Mouse (Mus musculus) left cerebral cortex, adult 11 months (tissue): ENCODE results near the gene Met.

Source experiments
- DNase-seq: peaks from one replicate; pipeline ENCODE4 v3.0.0; 2022; ENCODE audit warnings: low spot score

Met gene

GRCm38 (mm10) chr6:17549645-17550044 lies 86.0 kb downstream of the Met start:
- DNase-seq, result no peak

- DNase-seq, result no peak
These were observed 90.7 kb downstream of the Met start for GRCm38 (mm10) chr6:17554263-17554662.

GRCm38 (mm10) chr6:17554757-17555156 lies 91.2 kb downstream of the Met start:
- DNase-seq, result no peak

- no peak for DNase-seq
These were observed 92.1 kb downstream of the Met start for GRCm38 (mm10) chr6:17555719-17556118.

- no peak for DNase-seq
These were observed 96.1 kb downstream of the Met start for GRCm38 (mm10) chr6:17559657-17560056.

GRCm38 (mm10) chr6:17561347-17561746 lies 97.7 kb downstream of the Met start:
- DNase-seq, result no peak

GRCm38 (mm10) chr6:17561886-17562285 lies 98.3 kb downstream of the Met start:
- no peak for DNase-seq

- DNase-seq, result no peak
These were observed 99.0 kb downstream of the Met start for GRCm38 (mm10) chr6:17562472-17563088.

- DNase-seq, result no peak
These were observed 105.2 kb downstream of the Met start for GRCm38 (mm10) chr6:17568702-17569352.

- DNase-seq, result no peak
These were observed 109.6 kb downstream of the Met start for GRCm38 (mm10) chr6:17573227-17573626.

- DNase-seq, result no peak
These were observed 110.1 kb downstream of the Met start for GRCm38 (mm10) chr6:17573732-17574131.

GRCm38 (mm10) chr6:17578092-17578760 lies 114.6 kb downstream of the Met start:
- DNase-seq, result no peak

GRCm38 (mm10) chr6:17580349-17580748 lies 116.7 kb downstream of the Met start:
- no peak for DNase-seq

- DNase-seq, result peak; percentile 2
These were observed 120.4 kb downstream of the Met start for GRCm38 (mm10) chr6:17583982-17584381.

- DNase-seq, result peak; percentile 61
These were observed 125.7 kb downstream of the Met start for GRCm38 (mm10) chr6:17589049-17589952.

- DNase-seq, result no peak
These were observed 126.5 kb downstream of the Met start for GRCm38 (mm10) chr6:17589953-17590627.

GRCm38 (mm10) chr6:17593971-17594370 lies 130.4 kb downstream of the Met start:
- no peak for DNase-seq

GRCm38 (mm10) chr6:17595712-17596462 lies 132.3 kb downstream of the Met start:
- no peak for DNase-seq

- DNase-seq, result no peak
These were observed 135.8 kb downstream of the Met start for GRCm38 (mm10) chr6:17599373-17599772.

- DNase-seq, result no peak
These were observed 137.9 kb downstream of the Met start for GRCm38 (mm10) chr6:17601526-17601925.

- no peak for DNase-seq
These were observed 143.3 kb downstream of the Met start for GRCm38 (mm10) chr6:17606915-17607314.
